Mouse (Mus musculus) bone marrow, adult 2 months (tissue): ENCODE data around the gene Cyba.

Experiments used
- CTCF ChIP-seq: fragments of 200-500 bp; IDR thresholded peaks from 2 replicates; pipeline ENCODE4 v1.5.1; 2011; ENCODE audit warnings: low read length, control low read depth; ENCODE audit not compliant: control insufficient read depth, insufficient read depth
- POLR2A ChIP-seq: fragments of 200-500 bp; IDR thresholded peaks from 2 replicates; pipeline ENCODE4 v1.6.1; 2011; ENCODE audit warnings: low read depth, mild to moderate bottlenecking, control low read depth, low read length, borderline replicate concordance; ENCODE audit not compliant: control insufficient read depth

DNA sequence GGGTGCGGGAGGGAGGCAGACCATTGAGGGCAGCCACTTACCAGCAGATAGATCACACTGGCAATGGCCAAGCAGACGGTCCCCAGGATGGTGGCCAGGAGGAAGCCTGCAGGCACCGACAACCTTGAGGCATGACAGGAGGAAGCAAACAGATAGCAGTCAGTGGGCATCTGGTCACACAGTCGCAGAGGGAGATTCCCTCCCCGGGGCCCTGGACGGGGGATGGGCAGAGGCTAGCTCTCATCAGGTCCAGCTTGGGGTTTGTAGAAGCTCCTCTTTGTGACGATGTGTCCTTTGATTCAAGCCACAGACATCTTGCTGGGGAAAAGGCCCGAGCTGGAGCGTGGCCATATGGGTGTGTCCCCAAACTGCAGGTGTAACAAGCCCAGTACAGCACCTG lies 6.6 kb downstream of the Cyba start:
- TF ChIP-seq CTCF (no peak), POLR2A (no peak)
